Mouse (Mus musculus) heart, embryonic 14.5 days (tissue): ENCODE measurements around the gene Zfp575. TPM values are rescaled to one million over a fixed set of nuclear protein-coding genes. Genes with fewer than 3 reads are reported as not detected.

Experiments used
- ATAC-seq: fragments of 200-750 bp; cut with Nextera tagmentation; 2 replicates; pipeline ENCODE4 v1.8.0; 2017; ENCODE audit warnings: low read depth, moderate TSS enrichment; ENCODE audit not compliant: insufficient number of reproducible peaks, insufficient read depth, low FRiP score
- H3K27ac ChIP-seq, 2 experiments: fragments of 200-500 bp in 1 of 2; fragments of 300-500 bp in 1 of 2; sonication (generic) in 1 of 2; replicated peaks in 1 of 2; 2 replicates each; pipeline ENCODE4 v1.5.1; 2012 to 2014; ENCODE audit warnings: low read depth in 2 of 2, low read length in 2 of 2, control low read depth in 1 of 2, mild to moderate bottlenecking in 1 of 2, mixed read lengths in 1 of 2; ENCODE audit not compliant: control insufficient read depth in 1 of 2, insufficient read depth in 1 of 2
- H3K27me3 ChIP-seq: fragments of 300-500 bp; sonication (generic); 2 replicates; pipeline ENCODE4 v1.6.1; 2014; ENCODE audit warnings: mild to moderate bottlenecking, low read length, control low read depth; ENCODE audit not compliant: control insufficient read depth, insufficient read depth
- H3K36me3 ChIP-seq: fragments of 300-500 bp; sonication (generic); 2 replicates; pipeline ENCODE4 v1.6.1; 2014; ENCODE audit warnings: mild to moderate bottlenecking, control low read depth, low read length, mixed read lengths; ENCODE audit not compliant: control insufficient read depth, insufficient read depth
- H3K4me1 ChIP-seq, 2 experiments: fragments of 200-500 bp in 1 of 2; fragments of 300-500 bp in 1 of 2; sonication (generic) in 1 of 2; 2 replicates each; pipeline ENCODE4 v1.6.1; 2012 to 2014; ENCODE audit warnings: low read length in 2 of 2, control low read depth in 1 of 2, mixed read lengths in 1 of 2; ENCODE audit not compliant: control insufficient read depth in 2 of 2, insufficient read depth in 2 of 2
- H3K4me2 ChIP-seq: fragments of 300-500 bp; sonication (generic); 2 replicates; pipeline ENCODE4 v1.6.1; 2014; ENCODE audit warnings: mild to moderate bottlenecking, low read length
- H3K4me3 ChIP-seq, 2 experiments: fragments of 200-500 bp in 1 of 2; fragments of 300-500 bp in 1 of 2; sonication (generic) in 1 of 2; 2 replicates each; pipeline ENCODE4 v1.5.1; 2012 to 2014; ENCODE audit warnings: low read length in 2 of 2, mild to moderate bottlenecking in 2 of 2, control low read depth in 1 of 2, low read depth in 1 of 2, moderate library complexity in 1 of 2; ENCODE audit not compliant: control insufficient read depth in 1 of 2, insufficient read depth in 1 of 2
- H3K9ac ChIP-seq: fragments of 300-500 bp; sonication (generic); 2 replicates; pipeline ENCODE4 v1.6.1; 2014; ENCODE audit warnings: mild to moderate bottlenecking, low read length
- H3K9me3 ChIP-seq: fragments of 300-500 bp; sonication (generic); 2 replicates; pipeline ENCODE4 v1.6.1; 2016; ENCODE audit warnings: low read length, control low read depth; ENCODE audit not compliant: control insufficient read depth
- WGBS: fragments of 180-500 bp; shearing (Covaris S2); extraction: QIAGEN DNeasy Blood & Tissue Kit; methylation state at CpG from one replicate; pipeline ENCODE4 v1.1.7; 2014; 5-methylcytosine and 5-hydroxymethylcytosine counted together
- polyA plus RNA-seq: library from polyadenylated mRNA; unstranded; fragments of >200 nt; fragmentation: Nextera tagmentation; extraction: Ambion mirVana; gene quantifications from 2 replicates; pipeline ENCODE4 v1.2.1, GENCODE M21; 2014

The Zfp575 gene
- polyA plus RNA-seq, 1 experiment from 2014 or later: 0.36 TPM

- no peaks in the 10 kb centered on the region for H3K27me3 ChIP-seq
- no peak overlapping the region for H3K4me3 ChIP-seq
- peaks cover 53% of the 10 kb centered on the region for H3K36me3 ChIP-seq
- no peak for ATAC-seq
- H3K9me3 ChIP-seq: no peaks in the 10 kb centered on the region
- no peaks in the 10 kb centered on the region for H3K4me1 ChIP-seq
- no peak overlapping the region for H3K4me2 ChIP-seq
- no peak overlapping the region for H3K27ac ChIP-seq
- 72% methylated on average over 4 of the region's 4 CpGs for WGBS
- H3K9ac ChIP-seq: no peak overlapping the region
Measured at GRCm38 (mm10) chr7:24571071-24571470, 16.4 kb downstream of the Zfp575 start.

- no peak for ATAC-seq
- peaks cover 64% of the 10 kb centered on the region for H3K36me3 ChIP-seq
- no peaks in the 10 kb centered on the region for H3K9me3 ChIP-seq
- no peak overlapping the region for H3K4me2 ChIP-seq
- H3K4me3 ChIP-seq: no peak overlapping the region
- H3K27ac ChIP-seq: no peak overlapping the region
- H3K4me1 ChIP-seq: no peaks in the 10 kb centered on the region
- WGBS: 94% methylated on average over 4 of the region's 4 CpGs
- H3K27me3 ChIP-seq: no peaks in the 10 kb centered on the region
- no peak overlapping the region for H3K9ac ChIP-seq
Measured at GRCm38 (mm10) chr7:24568512-24568911, 18.9 kb downstream of the Zfp575 start.

GRCm38 (mm10) chr7:24566206-24566605, 21.2 kb downstream of the Zfp575 start:
- ATAC-seq: no peak
- WGBS: 86% methylated on average over 9 of the region's 9 CpGs
- H3K4me2 ChIP-seq: no peak overlapping the region
- no peaks in the 10 kb centered on the region for H3K9me3 ChIP-seq
- no peak overlapping the region for H3K27ac ChIP-seq
- H3K27me3 ChIP-seq: no peaks in the 10 kb centered on the region
- H3K4me3 ChIP-seq: no peak overlapping the region
- peaks cover 69% of the 10 kb centered on the region for H3K36me3 ChIP-seq
- H3K9ac ChIP-seq: no peak overlapping the region
- no peaks in the 10 kb centered on the region for H3K4me1 ChIP-seq

- Histone ChIP-seq H3K27ac (no peak overlapping the region), H3K9me3 (no peaks in the 10 kb centered on the region), H3K4me2 (no peak overlapping the region), H3K36me3 (peaks cover 69% of the 10 kb centered on the region), H3K27me3 (no peaks in the 10 kb centered on the region), H3K9ac (no peak overlapping the region), H3K4me3 (no peak overlapping the region), H3K4me1 (no peaks in the 10 kb centered on the region)
- no peak for ATAC-seq
- 84% methylated on average over 11 of the region's 11 CpGs for WGBS
Measured at GRCm38 (mm10) chr7:24565627-24566026, 21.8 kb downstream of the Zfp575 start.

- H3K4me1 ChIP-seq: no peaks in the 10 kb centered on the region
- H3K9ac ChIP-seq: no peak overlapping the region
- no peaks in the 10 kb centered on the region for H3K27me3 ChIP-seq
- H3K36me3 ChIP-seq: peaks cover 68% of the 10 kb centered on the region
- no peaks in the 10 kb centered on the region for H3K9me3 ChIP-seq
- WGBS: 73% methylated on average over 6 of the region's 6 CpGs
- H3K27ac ChIP-seq: no peak overlapping the region
- no peak overlapping the region for H3K4me2 ChIP-seq
- no peak overlapping the region for H3K4me3 ChIP-seq
- ATAC-seq: no peak
Measured at GRCm38 (mm10) chr7:24564607-24565265, 22.7 kb downstream of the Zfp575 start.

GRCm38 (mm10) chr7:24563837-24564206, 23.6 kb downstream of the Zfp575 start:
- H3K9ac ChIP-seq: no peak overlapping the region
- no peak overlapping the region for H3K27ac ChIP-seq
- H3K4me2 ChIP-seq: no peak overlapping the region
- H3K27me3 ChIP-seq: no peaks in the 10 kb centered on the region
- ATAC-seq: no peak
- no peaks in the 10 kb centered on the region for H3K9me3 ChIP-seq
- 86% methylated on average over 4 of the region's 4 CpGs for WGBS
- H3K36me3 ChIP-seq: peaks cover 73% of the 10 kb centered on the region
- H3K4me3 ChIP-seq: no peak overlapping the region
- no peaks in the 10 kb centered on the region for H3K4me1 ChIP-seq

GRCm38 (mm10) chr7:24563191-24563836, 24.1 kb downstream of the Zfp575 start:
- H3K27me3 ChIP-seq: no peaks in the 10 kb centered on the region
- no peak overlapping the region for H3K4me2 ChIP-seq
- 87% methylated on average over 8 of the region's 8 CpGs for WGBS
- no peak overlapping the region for H3K27ac ChIP-seq
- H3K36me3 ChIP-seq: peaks cover 68% of the 10 kb centered on the region
- no peak for ATAC-seq
- H3K9ac ChIP-seq: no peak overlapping the region
- H3K4me1 ChIP-seq: no peaks in the 10 kb centered on the region
- H3K9me3 ChIP-seq: no peaks in the 10 kb centered on the region
- H3K4me3 ChIP-seq: no peak overlapping the region

GRCm38 (mm10) chr7:24561450-24561849, 26.0 kb downstream of the Zfp575 start:
- Histone ChIP-seq H3K4me1 (no peaks in the 10 kb centered on the region), H3K27me3 (no peaks in the 10 kb centered on the region), H3K4me3 (no peak overlapping the region), H3K36me3 (peaks cover 58% of the 10 kb centered on the region), H3K27ac (no peak overlapping the region), H3K9ac (no peak overlapping the region), H3K9me3 (no peaks in the 10 kb centered on the region), H3K4me2 (no peak overlapping the region)
- ATAC-seq: no peak
- 92% methylated on average over 4 of the region's 4 CpGs for WGBS
